Mouse (Mus musculus) liver, embryonic 12.5 days (tissue): ENCODE data around the gene Bcl6b. TPM values are rescaled to one million over a fixed set of nuclear protein-coding genes. Genes with fewer than 3 reads are reported as not detected.

Experiments
- ATAC-seq: fragments of 200-750 bp; cut with Nextera tagmentation; 2 replicates; pipeline ENCODE4 v1.8.0; 2017; ENCODE audit warnings: moderate number of reproducible peaks, mild to moderate bottlenecking, moderate library complexity
- H3K27ac ChIP-seq: fragments of 300-500 bp; sonication (generic); 2 replicates; pipeline ENCODE4 v1.5.1; 2016; ENCODE audit warnings: mild to moderate bottlenecking
- H3K27me3 ChIP-seq: fragments of 300-500 bp; sonication (generic); replicated peaks from 2 replicates; pipeline ENCODE4 v1.6.1; 2016; ENCODE audit warnings: mild to moderate bottlenecking, moderate library complexity
- H3K36me3 ChIP-seq: fragments of 300-500 bp; sonication (generic); 2 replicates; pipeline ENCODE4 v1.6.1; 2016; ENCODE audit warnings: mild to moderate bottlenecking, moderate library complexity
- H3K4me1 ChIP-seq: fragments of 300-500 bp; sonication (generic); 2 replicates; pipeline ENCODE4 v1.6.1; 2016
- H3K4me2 ChIP-seq: fragments of 300-500 bp; sonication (generic); 2 replicates; pipeline ENCODE4 v1.6.1; 2016; ENCODE audit warnings: mild to moderate bottlenecking, moderate library complexity
- H3K4me3 ChIP-seq: fragments of 300-500 bp; sonication (generic); 2 replicates; pipeline ENCODE4 v1.5.1; 2016; ENCODE audit warnings: mild to moderate bottlenecking, moderate library complexity
- H3K9ac ChIP-seq: fragments of 300-500 bp; sonication (generic); 2 replicates; pipeline ENCODE4 v1.6.1; 2016; ENCODE audit warnings: mild to moderate bottlenecking, moderate library complexity
- H3K9me3 ChIP-seq: fragments of 300-500 bp; sonication (generic); replicated peaks from 2 replicates; pipeline ENCODE4 v1.6.1; 2016; ENCODE audit warnings: mild to moderate bottlenecking, moderate library complexity
- WGBS: fragments of 180-500 bp; shearing (Covaris S2); methylation state at CpG from one replicate; pipeline ENCODE4 v1.1.7; 2016; ENCODE audit not compliant: insufficient replicate concordance; 5-methylcytosine and 5-hydroxymethylcytosine counted together
- polyA plus RNA-seq: library from polyadenylated mRNA; unstranded; fragments of >200 nt; fragmentation: Nextera tagmentation; extraction: Ambion mirVana; gene quantifications from 2 replicates; pipeline ENCODE4 v1.2.1, GENCODE M21; 2016

The Bcl6b gene
- polyA plus RNA-seq, 1 experiment from 2014 or later, result 2.8 TPM

- no peak for ATAC-seq
- Histone ChIP-seq H3K27me3 (peaks cover 18% of the 10 kb centered on the region), H3K4me2 (no peak overlapping the region), H3K4me1 (peaks cover 17% of the 10 kb centered on the region), H3K36me3 (no peaks in the 10 kb centered on the region), H3K27ac (no peak overlapping the region), H3K4me3 (no peak overlapping the region), H3K9ac (no peak overlapping the region), H3K9me3 (no peaks in the 10 kb centered on the region)
- 53% methylated on average over 11 of the region's 11 CpGs for WGBS
Observed at GRCm38 (mm10) chr11:70242591-70242990, 13.0 kb upstream of the Bcl6b start.

GRCm38 (mm10) chr11:70239541-70240279, 10.1 kb upstream of the Bcl6b start, which contains the start of the genes Gm21988 and Rnasek:
TSS of gene Gm21988 (minus strand) at chr11:70239830.
TSS of gene Rnasek (minus strand) at chr11:70239842.
- Histone ChIP-seq H3K9me3 (no peaks in the 10 kb centered on the region), H3K27me3 (peaks cover 7% of the 10 kb centered on the region; the same call in 1 of the 2 replicates), H3K36me3 (peaks cover 15% of the 10 kb centered on the region), H3K4me2 (peak within 1 kb of the TSS; percentile 87), H3K9ac (peak within 1 kb of the TSS; percentile 95), H3K4me1 (peaks cover 42% of the 10 kb centered on the region), H3K27ac (peak within 1 kb of the TSS; percentile 96), H3K4me3 (peak within 1 kb of the TSS; percentile 98)
- ATAC-seq, result peak; percentile 16; the same call in 1 of the 2 replicates
- under 1% methylated on average over 30 of the region's 35 CpGs for WGBS

GRCm38 (mm10) chr11:70238591-70239440, 9.2 kb upstream of the Bcl6b start:
- Histone ChIP-seq H3K9ac (peak overlapping the region; percentile 95), H3K27me3 (peaks cover under 1% of the 10 kb centered on the region; the same call in 1 of the 2 replicates), H3K4me1 (peaks cover 51% of the 10 kb centered on the region), H3K27ac (peak overlapping the region; percentile 96), H3K4me3 (peak overlapping the region; percentile 98), H3K9me3 (no peaks in the 10 kb centered on the region), H3K4me2 (peak overlapping the region; percentile 87), H3K36me3 (peaks cover 18% of the 10 kb centered on the region)
- ATAC-seq, result no peak
- WGBS, result 5% methylated on average over 23 of the region's 23 CpGs

- no peaks in the 10 kb centered on the region for H3K27me3 ChIP-seq
- H3K4me1 ChIP-seq, result peaks cover 62% of the 10 kb centered on the region
- ATAC-seq, result peak; percentile 92
- H3K9ac ChIP-seq, result peak within 1 kb of the TSS; percentile 95
- H3K9me3 ChIP-seq, result no peaks in the 10 kb centered on the region
- under 1% methylated on average over 66 of the region's 70 CpGs for WGBS
- peak within 1 kb of the TSS; percentile 98 for H3K4me3 ChIP-seq
- peaks cover 18% of the 10 kb centered on the region for H3K36me3 ChIP-seq
- peak within 1 kb of the TSS; percentile 87 for H3K4me2 ChIP-seq
- peak within 1 kb of the TSS; percentile 96 for H3K27ac ChIP-seq
Observed at GRCm38 (mm10) chr11:70237457-70238167, 8.0 kb upstream of the Bcl6b start, which contains the start of gene 0610010K14Rik. TSS of gene 0610010K14Rik (minus strand) at chr11:70237914.

- no peak for ATAC-seq
- H3K27ac ChIP-seq, result peak overlapping the region; percentile 96
- peaks cover 18% of the 10 kb centered on the region for H3K36me3 ChIP-seq
- H3K4me1 ChIP-seq, result peaks cover 68% of the 10 kb centered on the region
- no peaks in the 10 kb centered on the region for H3K9me3 ChIP-seq
- H3K9ac ChIP-seq, result peak overlapping the region; percentile 95
- H3K27me3 ChIP-seq, result no peaks in the 10 kb centered on the region
- peak overlapping the region; percentile 87 for H3K4me2 ChIP-seq
- WGBS, result 12% methylated on average over 7 of the region's 7 CpGs
- H3K4me3 ChIP-seq, result peak overlapping the region; percentile 98
Observed at GRCm38 (mm10) chr11:70236717-70237116, 7.1 kb upstream of the Bcl6b start.

- H3K27me3 ChIP-seq, result peaks cover under 1% of the 10 kb centered on the region
- no peaks in the 10 kb centered on the region for H3K9me3 ChIP-seq
- WGBS, result 84% methylated on average over 12 of the region's 12 CpGs
- ATAC-seq, result no peak
- H3K36me3 ChIP-seq, result peaks cover 18% of the 10 kb centered on the region
- no peak overlapping the region; the same call in 1 of the 2 replicates for H3K4me2 ChIP-seq
- H3K4me1 ChIP-seq, result peaks cover 69% of the 10 kb centered on the region
- no peak overlapping the region for H3K4me3 ChIP-seq
- H3K27ac ChIP-seq, result peak overlapping the region; percentile 96
- H3K9ac ChIP-seq, result no peak overlapping the region
Observed at GRCm38 (mm10) chr11:70235254-70235900, 5.8 kb upstream of the Bcl6b start.

- no peak overlapping the region; the same call in 1 of the 2 replicates for H3K9ac ChIP-seq
- H3K4me2 ChIP-seq, result 0 out of 2 replicates have a peak overlapping the region, but pooled peaks have one; percentile 0
- H3K27ac ChIP-seq, result peak overlapping the region; percentile 96
- peaks cover 75% of the 10 kb centered on the region for H3K4me1 ChIP-seq
- peaks cover 18% of the 10 kb centered on the region for H3K36me3 ChIP-seq
- ATAC-seq, result no peak
- WGBS, result 35% methylated on average over 8 of the region's 8 CpGs
- peaks cover 9% of the 10 kb centered on the region for H3K27me3 ChIP-seq
- H3K9me3 ChIP-seq, result no peaks in the 10 kb centered on the region
- H3K4me3 ChIP-seq, result no peak overlapping the region
Observed at GRCm38 (mm10) chr11:70234497-70234896, 4.9 kb upstream of the Bcl6b start.

- no peak for ATAC-seq
- Histone ChIP-seq H3K27me3 (peaks cover 14% of the 10 kb centered on the region), H3K27ac (peak overlapping the region; percentile 96), H3K4me2 (no peak overlapping the region), H3K4me3 (no peak overlapping the region), H3K36me3 (peaks cover 18% of the 10 kb centered on the region), H3K9me3 (no peaks in the 10 kb centered on the region), H3K4me1 (peaks cover 79% of the 10 kb centered on the region), H3K9ac (no peak overlapping the region)
- WGBS, result 46% methylated on average over 5 of the region's 5 CpGs
Observed at GRCm38 (mm10) chr11:70234037-70234436, 4.4 kb upstream of the Bcl6b start.

GRCm38 (mm10) chr11:70233016-70233415, 3.4 kb upstream of the Bcl6b start:
- no peak for ATAC-seq

GRCm38 (mm10) chr11:70232546-70232945, 2.9 kb upstream of the Bcl6b start:
- Histone ChIP-seq H3K4me3 (peak overlapping the region; percentile 35), H3K4me1 (peaks cover 87% of the 10 kb centered on the region)

More at GRCm38 (mm10) chr11:70233016-70233415, 3.4 kb upstream of the Bcl6b start:
- Histone ChIP-seq H3K27ac (no peak overlapping the region), H3K27me3 (peaks cover 24% of the 10 kb centered on the region), H3K9me3 (no peaks in the 10 kb centered on the region), H3K4me1 (peaks cover 82% of the 10 kb centered on the region), H3K4me2 (peak overlapping the region; percentile 56), H3K9ac (no peak overlapping the region), H3K36me3 (peaks cover 18% of the 10 kb centered on the region), H3K4me3 (0 out of 2 replicates have a peak overlapping the region, but pooled peaks have one; percentile 35)
- WGBS, result 56% methylated on average over 8 of the region's 8 CpGs

More at GRCm38 (mm10) chr11:70232546-70232945, 2.9 kb upstream of the Bcl6b start:
- no peaks in the 10 kb centered on the region for H3K9me3 ChIP-seq
- no peak overlapping the region for H3K27ac ChIP-seq
- peak overlapping the region; percentile 56 for H3K4me2 ChIP-seq
- peak overlapping the region; percentile 48; the same call in 1 of the 2 replicates for H3K9ac ChIP-seq
- no peak for ATAC-seq
- 31% methylated on average over 9 of the region's 10 CpGs for WGBS
- peaks cover 18% of the 10 kb centered on the region for H3K36me3 ChIP-seq
- peaks cover 29% of the 10 kb centered on the region for H3K27me3 ChIP-seq
